Mouse (Mus musculus) CH12.LX (cell line): Measurements from ENCODE around the gene H3f3b.

Experiments used
- BHLHE40 ChIP-seq: IDR thresholded peaks from 2 replicates; pipeline ENCODE4 v1.6.1; 2011; ENCODE audit warnings: mild to moderate bottlenecking, low read depth, low read length, improper control_type of control experiment
- CTCF ChIP-seq, 2 experiments: IDR thresholded peaks in 1 of 2; conservative IDR thresholded peaks in 1 of 2; 2 replicates each; pipeline ENCODE4 v1.5.1; 2011 to 2012; ENCODE audit warnings: low read depth in 2 of 2, low read length in 2 of 2, improper control_type of control experiment in 1 of 2, inconsistent platforms in 1 of 2, mild to moderate bottlenecking in 1 of 2, moderate library complexity in 1 of 2
- EP300 ChIP-seq: IDR thresholded peaks from 2 replicates; pipeline ENCODE4 v1.6.1; 2011; ENCODE audit warnings: low read length, improper control_type of control experiment
- GABPA ChIP-seq: IDR thresholded peaks from 2 replicates; pipeline ENCODE4 v1.6.1; 2012; ENCODE audit warnings: low read depth, low read length, improper control_type of control experiment, inconsistent platforms; ENCODE audit not compliant: insufficient replicate concordance
- MAFK ChIP-seq: IDR thresholded peaks from 2 replicates; pipeline ENCODE4 v1.6.1; 2011; ENCODE audit warnings: low read length, improper control_type of control experiment; ENCODE audit not compliant: insufficient replicate concordance
- MAX ChIP-seq: IDR thresholded peaks from 2 replicates; pipeline ENCODE4 v1.6.1; 2011; ENCODE audit warnings: low read length, improper control_type of control experiment
- POLR2A ChIP-seq: IDR thresholded peaks from 2 replicates; pipeline ENCODE4 v1.6.1; 2011; ENCODE audit warnings: low read depth, mild to moderate bottlenecking, improper control_type of control experiment, low read length
- POLR2AphosphoS2 ChIP-seq: IDR thresholded peaks from 2 replicates; pipeline ENCODE4 v1.6.1; 2011; ENCODE audit warnings: low read depth, low read length, improper control_type of control experiment
- TBP ChIP-seq: conservative IDR thresholded peaks from 2 replicates; pipeline ENCODE4 v1.6.1; 2011; ENCODE audit warnings: low read depth, low read length, improper control_type of control experiment
- UBTF ChIP-seq: IDR thresholded peaks from 2 replicates; pipeline ENCODE4 v1.6.1; 2012; ENCODE audit warnings: low read depth, mild to moderate bottlenecking, inconsistent platforms, low read length, improper control_type of control experiment, moderate library complexity
- ZNF384 ChIP-seq: IDR thresholded peaks from 2 replicates; pipeline ENCODE4 v1.6.1; 2012; ENCODE audit warnings: low read depth, low read length, improper control_type of control experiment, inconsistent platforms

- TF ChIP-seq POLR2AphosphoS2 (no peak), EP300 (no peak), POLR2A (no peak; the same call in 1 of the 2 replicates), UBTF (no peak), CTCF (conservative IDR thresholded peaks at IDR 0.05 in 1 of 2, IDR thresholded peaks at IDR 0.05 in 1 of 2; ENCODE audit: low read depth in 2 of 2, low read length in 2 of 2) (peak; percentile 38 to 54; a peak in 3 of 4 replicates), MAX (no peak), GABPA (no peak), ZNF384 (peak; percentile 82), TBP (no peak), MAFK (no peak), BHLHE40 (no peak)
Measured at GRCm38 (mm10) chr11:116020519-116020922, 7.2 kb downstream of the H3f3b start.
